Mouse (Mus musculus) myocyte (in vitro differentiated cells): ENCODE measurements at regions not wholly inside any gene's neighbourhood (a gene's known extent, or its start where the extent isn't known, plus 50 kb on each side); places are given as distances from the start of the nearest gene placed in this dataset.
A peak's percentile ranks its signal among the peaks of the same experiment; 100 is the strongest.

Experiments
- H3K27me3 ChIP-seq: one replicate; pipeline ENCODE4 v1.6.1; 2011; ENCODE audit not compliant: control insufficient read depth, insufficient read depth, insufficient read length
- H3K36me3 ChIP-seq: one replicate; pipeline ENCODE4 v1.6.1; 2011; ENCODE audit not compliant: control insufficient read depth, insufficient read depth
- H3K4me2 ChIP-seq: one replicate; pipeline ENCODE4 v1.6.1; 2011; ENCODE audit warnings: low read depth, control low read depth
- H3K4me3 ChIP-seq: one replicate; pipeline ENCODE4 v1.5.1; 2011; ENCODE audit warnings: mild to moderate bottlenecking, control low read depth, moderate library complexity
- H3K79me2 ChIP-seq: one replicate; pipeline ENCODE4 v1.6.1; 2011; ENCODE audit not compliant: control insufficient read depth, insufficient read depth
- H3ac ChIP-seq: one replicate; pipeline ENCODE4 v1.6.1; 2011; ENCODE audit not compliant: control insufficient read depth, insufficient read length
- CEBPB ChIP-seq: IDR thresholded peaks from 2 replicates; pipeline ENCODE4 v1.6.1; 2011; ENCODE audit warnings: mild to moderate bottlenecking, moderate library complexity; ENCODE audit not compliant: poor library complexity, insufficient read depth, severe bottlenecking
- E2F4 ChIP-seq: IDR thresholded peaks from one replicate; pipeline ENCODE4 v1.6.1; 2011; ENCODE audit warnings: mild to moderate bottlenecking, control low read depth, moderate library complexity; ENCODE audit not compliant: insufficient read depth
- MAX ChIP-seq: IDR thresholded peaks from one replicate; pipeline ENCODE4 v1.6.1; 2011; ENCODE audit warnings: low read depth, mild to moderate bottlenecking, control low read depth
- MYOD1 ChIP-seq, 3 experiments: IDR thresholded peaks; one replicate each; pipeline ENCODE4 v1.6.1; 2011; ENCODE audit warnings: control low read depth in 2 of 3, low read depth in 2 of 3, mild to moderate bottlenecking in 2 of 3, moderate library complexity in 1 of 3; ENCODE audit not compliant: insufficient read length in 2 of 3, control insufficient read depth in 1 of 3
- MYOG ChIP-seq, 3 experiments: IDR thresholded peaks; one replicate each; pipeline ENCODE4 v1.6.1; 2011; ENCODE audit warnings: control low read depth in 2 of 3, low read depth in 2 of 3, mild to moderate bottlenecking in 2 of 3; ENCODE audit not compliant: insufficient read length in 2 of 3, control insufficient read depth in 1 of 3, insufficient read depth in 1 of 3
- POLR2A ChIP-seq: IDR thresholded peaks from one replicate; pipeline ENCODE4 v1.6.1; 2011; ENCODE audit warnings: low read depth, mild to moderate bottlenecking, control low read depth, moderate library complexity; ENCODE audit not compliant: insufficient read length
- POLR2AphosphoS2 ChIP-seq: IDR thresholded peaks from one replicate; pipeline ENCODE4 v1.6.1; 2011; ENCODE audit warnings: low read depth, control low read depth; ENCODE audit not compliant: insufficient read length
- REST ChIP-seq: IDR thresholded peaks from one replicate; pipeline ENCODE4 v1.6.1; 2011; ENCODE audit warnings: mild to moderate bottlenecking, control low read depth, moderate library complexity; ENCODE audit not compliant: insufficient read depth, insufficient read length
- SRF ChIP-seq: IDR thresholded peaks from one replicate; pipeline ENCODE4 v1.6.1; 2011; ENCODE audit warnings: low read depth; ENCODE audit not compliant: control insufficient read depth, insufficient read length
- TCF12 ChIP-seq: IDR thresholded peaks from one replicate; pipeline ENCODE4 v1.6.1; 2011; ENCODE audit warnings: mild to moderate bottlenecking, control low read depth; ENCODE audit not compliant: poor library complexity, insufficient read depth, severe bottlenecking
- TCF3 ChIP-seq: IDR thresholded peaks from one replicate; pipeline ENCODE4 v1.6.1; 2011; ENCODE audit warnings: low read depth, control low read depth; ENCODE audit not compliant: insufficient read length
- USF1 ChIP-seq: IDR thresholded peaks from one replicate; pipeline ENCODE4 v1.6.1; 2011; ENCODE audit warnings: low read depth, mild to moderate bottlenecking, control low read depth, moderate library complexity

GRCm38 (mm10) chr17:79170690-79171089 is 119.0 kb downstream of the Qpct start:
- H3K4me3 ChIP-seq = no peak overlapping the region
- H3K4me2 ChIP-seq = no peak overlapping the region
- no peak overlapping the region for H3ac ChIP-seq
- H3K36me3 ChIP-seq = no peaks in the 10 kb centered on the region
- TF ChIP-seq POLR2AphosphoS2 (no peak), SRF (no peak), CEBPB (no peak), TCF12 (no peak), MYOG (IDR thresholded peaks at IDR 0.05; ENCODE audit: control insufficient read depth in 1 of 3, insufficient read depth in 1 of 3, insufficient read length in 2 of 3, low read depth in 2 of 3) (no peak), REST (no peak), USF1 (no peak)
- no peaks in the 10 kb centered on the region for H3K27me3 ChIP-seq
- H3K79me2 ChIP-seq = no peaks in the 10 kb centered on the region

- H3K79me2 ChIP-seq = no peaks in the 10 kb centered on the region
- H3K4me2 ChIP-seq = no peak overlapping the region
- TF ChIP-seq SRF (no peak), POLR2A (no peak), POLR2AphosphoS2 (no peak), TCF3 (no peak), TCF12 (no peak), MYOG (IDR thresholded peaks at IDR 0.05; ENCODE audit: control insufficient read depth in 1 of 3, insufficient read depth in 1 of 3, insufficient read length in 2 of 3, low read depth in 2 of 3) (no peak)
- H3ac ChIP-seq = no peak overlapping the region
- no peaks in the 10 kb centered on the region for H3K36me3 ChIP-seq
- no peaks in the 10 kb centered on the region for H3K27me3 ChIP-seq
- no peak overlapping the region for H3K4me3 ChIP-seq
Observed at GRCm38 (mm10) chr17:79167198-79167597, 115.5 kb downstream of the Qpct start.

GRCm38 (mm10) chr17:79164874-79165553 is 113.3 kb downstream of the Qpct start:
- Histone ChIP-seq H3K4me2 (peak overlapping the region; percentile 14), H3ac (no peak overlapping the region), H3K4me3 (no peak overlapping the region), H3K36me3 (no peaks in the 10 kb centered on the region), H3K27me3 (no peaks in the 10 kb centered on the region), H3K79me2 (no peaks in the 10 kb centered on the region)
- TF ChIP-seq MYOD1 (IDR thresholded peaks at IDR 0.05; ENCODE audit: control insufficient read depth in 1 of 3, insufficient read length in 2 of 3, low read depth in 2 of 3) (no peak), TCF12 (no peak)

- no peaks in the 10 kb centered on the region for H3K79me2 ChIP-seq
- H3K4me3 ChIP-seq = no peak overlapping the region
- no peak overlapping the region for H3ac ChIP-seq
- H3K27me3 ChIP-seq = no peaks in the 10 kb centered on the region
- H3K4me2 ChIP-seq = no peak overlapping the region
- no peaks in the 10 kb centered on the region for H3K36me3 ChIP-seq
- TF ChIP-seq MYOG (IDR thresholded peaks at IDR 0.05; ENCODE audit: control insufficient read depth in 1 of 3, insufficient read depth in 1 of 3, insufficient read length in 2 of 3, low read depth in 2 of 3) (no peak), E2F4 (no peak), SRF (no peak), MAX (no peak), MYOD1 (IDR thresholded peaks at IDR 0.05; ENCODE audit: control insufficient read depth in 1 of 3, insufficient read length in 2 of 3, low read depth in 2 of 3) (no peak), TCF12 (no peak), CEBPB (no peak), REST (no peak)
Observed at GRCm38 (mm10) chr17:79163983-79164382, 112.3 kb downstream of the Qpct start.

GRCm38 (mm10) chr17:79154138-79154537 is 102.4 kb downstream of the Qpct start:
- Histone ChIP-seq H3ac (no peak overlapping the region), H3K36me3 (no peaks in the 10 kb centered on the region), H3K4me3 (no peak overlapping the region), H3K79me2 (no peaks in the 10 kb centered on the region), H3K27me3 (no peaks in the 10 kb centered on the region), H3K4me2 (no peak overlapping the region)
- TF ChIP-seq POLR2A (no peak), MAX (no peak), CEBPB (no peak), SRF (no peak), TCF3 (no peak), REST (no peak), MYOG (IDR thresholded peaks at IDR 0.05; ENCODE audit: control insufficient read depth in 1 of 3, insufficient read depth in 1 of 3, insufficient read length in 2 of 3, low read depth in 2 of 3) (no peak), E2F4 (no peak)
